Mouse (Mus musculus): ENCODE measurements around the gene Tlx2. TPM values are rescaled to one million over a fixed set of nuclear protein-coding genes. Genes with fewer than 3 reads are reported as not detected.
A peak's percentile ranks its signal among the peaks of the same experiment; 100 is the strongest.

Tlx2 gene
- polyA plus RNA-seq, 1 experiment from 2014 or later: 3.4 TPM

- peak within 1 kb of the TSS; percentile 93 for H3K9ac ChIP-seq (ENCODE audit: low read length)
- H3K4me1 ChIP-seq (ENCODE audit: control insufficient read depth, insufficient read depth, low read length): peaks cover 22% of the 10 kb centered on the region
- peak; percentile 93 for ATAC-seq (ENCODE audit: insufficient read depth, low FRiP score)
- peaks cover 12% of the 10 kb centered on the region for H3K36me3 ChIP-seq (ENCODE audit: control insufficient read depth, insufficient read depth, low read length)
- H3K4me2 ChIP-seq (ENCODE audit: low read depth, low read length): peak within 1 kb of the TSS; percentile 90
- H3K4me3 ChIP-seq (replicated peaks; ENCODE audit: low read length): peak within 1 kb of the TSS; percentile 86
- WGBS: under 1% methylated on average over 58 of the region's 58 CpGs
- H3K27me3 ChIP-seq (ENCODE audit: control insufficient read depth, insufficient read depth, low read length): no peaks in the 10 kb centered on the region
- H3K27ac ChIP-seq (ENCODE audit: low read length): peak within 1 kb of the TSS; percentile 88
- no peaks in the 10 kb centered on the region for H3K9me3 ChIP-seq (replicated peaks; ENCODE audit: control insufficient read depth, low read length)
Measured at GRCm38 (mm10) chr6:83115011-83115671, 45.0 kb upstream of the Tlx2 start, which contains the start of gene Mogs. Gene Mogs, plus strand, starts transcription at chr6:83115496.

GRCm38 (mm10) chr6:83111510-83112136 lies 41.5 kb upstream of the Tlx2 start:
- H3K27ac ChIP-seq (ENCODE audit: low read length): no peak overlapping the region
- no peak overlapping the region for H3K4me3 ChIP-seq (replicated peaks; ENCODE audit: low read length)
- H3K4me1 ChIP-seq (ENCODE audit: control insufficient read depth, insufficient read depth, low read length): peaks cover 28% of the 10 kb centered on the region
- WGBS: 84% methylated on average over 4 of the region's 4 CpGs
- H3K9me3 ChIP-seq (replicated peaks; ENCODE audit: control insufficient read depth, low read length): no peaks in the 10 kb centered on the region
- H3K36me3 ChIP-seq (ENCODE audit: control insufficient read depth, insufficient read depth, low read length): no peaks in the 10 kb centered on the region
- H3K27me3 ChIP-seq (ENCODE audit: control insufficient read depth, insufficient read depth, low read length): no peaks in the 10 kb centered on the region
- no peak overlapping the region for H3K4me2 ChIP-seq (ENCODE audit: low read depth, low read length)
- H3K9ac ChIP-seq (ENCODE audit: low read length): no peak overlapping the region
- ATAC-seq (ENCODE audit: insufficient read depth, low FRiP score): no peak

- Histone ChIP-seq H3K27ac (ENCODE audit: low read length) (peak within 1 kb of the TSS; percentile 83), H3K27me3 (ENCODE audit: control insufficient read depth, insufficient read depth, low read length) (no peaks in the 10 kb centered on the region), H3K4me1 (ENCODE audit: control insufficient read depth, insufficient read depth, low read length) (peaks cover 20% of the 10 kb centered on the region), H3K4me2 (ENCODE audit: low read depth, low read length) (peak within 1 kb of the TSS; percentile 91), H3K9ac (ENCODE audit: low read length) (peak within 1 kb of the TSS; percentile 97), H3K4me3 (replicated peaks; ENCODE audit: low read length) (peak within 1 kb of the TSS; percentile 99), H3K36me3 (ENCODE audit: control insufficient read depth, insufficient read depth, low read length) (no peaks in the 10 kb centered on the region), H3K9me3 (replicated peaks; ENCODE audit: control insufficient read depth, low read length) (no peaks in the 10 kb centered on the region)
- under 1% methylated on average over 76 of the region's 76 CpGs for WGBS
- ATAC-seq (ENCODE audit: insufficient read depth, low FRiP score): peak; percentile 87
Measured at GRCm38 (mm10) chr6:83108762-83109668, 38.9 kb upstream of the Tlx2 start, which contains the start of gene Mrpl53. Gene Mrpl53, plus strand, starts transcription at chr6:83109040.

GRCm38 (mm10) chr6:83107566-83108400 lies 37.7 kb upstream of the Tlx2 start:
- Histone ChIP-seq H3K4me3 (replicated peaks; ENCODE audit: low read length) (peak overlapping the region; percentile 99; the same call in 1 of the 2 replicates), H3K36me3 (ENCODE audit: control insufficient read depth, insufficient read depth, low read length) (no peaks in the 10 kb centered on the region), H3K9me3 (replicated peaks; ENCODE audit: control insufficient read depth, low read length) (no peaks in the 10 kb centered on the region), H3K9ac (ENCODE audit: low read length) (peak overlapping the region; percentile 97), H3K4me1 (ENCODE audit: control insufficient read depth, insufficient read depth, low read length) (peaks cover 27% of the 10 kb centered on the region), H3K4me2 (ENCODE audit: low read depth, low read length) (peak overlapping the region; percentile 91), H3K27ac (ENCODE audit: low read length) (peak overlapping the region; percentile 83; the same call in 1 of the 2 replicates), H3K27me3 (ENCODE audit: control insufficient read depth, insufficient read depth, low read length) (no peaks in the 10 kb centered on the region)
- WGBS: 36% methylated on average over 13 of the region's 13 CpGs
- ATAC-seq (ENCODE audit: insufficient read depth, low FRiP score): no peak

GRCm38 (mm10) chr6:83104158-83104557 lies 34.1 kb upstream of the Tlx2 start:
- Histone ChIP-seq H3K4me3 (replicated peaks; ENCODE audit: low read length) (no peak overlapping the region), H3K4me2 (ENCODE audit: low read depth, low read length) (no peak overlapping the region), H3K9ac (ENCODE audit: low read length) (no peak overlapping the region), H3K27me3 (ENCODE audit: control insufficient read depth, insufficient read depth, low read length) (no peaks in the 10 kb centered on the region), H3K9me3 (replicated peaks; ENCODE audit: control insufficient read depth, low read length) (no peaks in the 10 kb centered on the region), H3K36me3 (ENCODE audit: control insufficient read depth, insufficient read depth, low read length) (no peaks in the 10 kb centered on the region), H3K4me1 (ENCODE audit: control insufficient read depth, insufficient read depth, low read length) (peaks cover 25% of the 10 kb centered on the region), H3K27ac (ENCODE audit: low read length) (no peak overlapping the region)
- WGBS: 85% methylated on average over 4 of the region's 4 CpGs
- no peak for ATAC-seq (ENCODE audit: insufficient read depth, low FRiP score)

- Histone ChIP-seq H3K4me3 (replicated peaks; ENCODE audit: low read length) (no peak overlapping the region), H3K4me1 (ENCODE audit: control insufficient read depth, insufficient read depth, low read length) (peaks cover 21% of the 10 kb centered on the region), H3K4me2 (ENCODE audit: low read depth, low read length) (peak overlapping the region; percentile 98; the same call in 1 of the 2 replicates), H3K9ac (ENCODE audit: low read length) (peak overlapping the region; percentile 75), H3K27ac (ENCODE audit: low read length) (no peak overlapping the region), H3K36me3 (ENCODE audit: control insufficient read depth, insufficient read depth, low read length) (no peaks in the 10 kb centered on the region), H3K9me3 (replicated peaks; ENCODE audit: control insufficient read depth, low read length) (no peaks in the 10 kb centered on the region), H3K27me3 (ENCODE audit: control insufficient read depth, insufficient read depth, low read length) (no peaks in the 10 kb centered on the region)
- WGBS: 50% methylated on average over 11 of the region's 11 CpGs
- no peak for ATAC-seq (ENCODE audit: insufficient read depth, low FRiP score)
Measured at GRCm38 (mm10) chr6:83103130-83103650, 33.1 kb upstream of the Tlx2 start.

- Histone ChIP-seq H3K4me2 (ENCODE audit: low read depth, low read length) (peak overlapping the region; percentile 98), H3K4me3 (replicated peaks; ENCODE audit: low read length) (peak overlapping the region; percentile 58), H3K36me3 (ENCODE audit: control insufficient read depth, insufficient read depth, low read length) (no peaks in the 10 kb centered on the region), H3K27me3 (ENCODE audit: control insufficient read depth, insufficient read depth, low read length) (no peaks in the 10 kb centered on the region), H3K4me1 (ENCODE audit: control insufficient read depth, insufficient read depth, low read length) (peaks cover 14% of the 10 kb centered on the region), H3K9ac (ENCODE audit: low read length) (peak overlapping the region; percentile 75), H3K27ac (ENCODE audit: low read length) (peak overlapping the region; percentile 75), H3K9me3 (replicated peaks; ENCODE audit: control insufficient read depth, low read length) (no peaks in the 10 kb centered on the region)
- peak; percentile 77 for ATAC-seq (ENCODE audit: insufficient read depth, low FRiP score)
- 0% methylated on average over 74 of the region's 74 CpGs for WGBS
Measured at GRCm38 (mm10) chr6:83101688-83102556, 31.8 kb upstream of the Tlx2 start.

All from stomach, embryonic 16.5 days (tissue).